Mouse (Mus musculus) MEL (cell line): ENCODE results near the gene Atpaf1.

Experiments
- MAX ChIP-seq: IDR thresholded peaks from 2 replicates; pipeline ENCODE4 v1.6.1; 2011; ENCODE audit warnings: low read length, improper control_type of control experiment
- MYC ChIP-seq: IDR thresholded peaks from 2 replicates; pipeline ENCODE4 v1.6.1; 2011; ENCODE audit warnings: low read depth, mild to moderate bottlenecking, low read length, improper control_type of control experiment, moderate library complexity

GRCm38 (mm10) chr4:115767647-115768467 lies 16.8 kb upstream of the Atpaf1 start:
- TF ChIP-seq MAX, result no peak
- no peak for TF ChIP-seq MYC
